ENCODE assay signal across 11 mouse cellular contexts in the genomic region with DNA sequence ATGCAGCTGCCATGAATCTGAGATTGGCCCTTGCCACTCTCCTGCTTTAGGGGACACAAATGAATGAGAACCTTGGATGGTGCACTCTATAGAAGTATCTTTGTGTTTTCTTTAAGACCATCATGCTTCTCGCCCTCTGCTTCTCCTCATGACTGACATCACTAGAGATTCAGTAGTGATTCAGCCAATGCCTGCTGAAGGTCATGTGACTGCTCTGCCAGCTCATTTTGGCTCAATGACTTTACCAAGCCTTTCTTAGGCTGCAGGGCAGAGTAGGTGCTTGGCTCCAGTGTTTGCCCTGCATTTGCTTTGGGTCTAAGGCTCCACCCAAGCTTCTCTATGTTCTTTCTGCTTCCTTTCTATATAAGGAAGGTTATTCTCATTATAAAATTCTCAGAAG.
"Had no signal": no experiment of that assay in that cellular context is flagged by ENCODE, and none has a peak within 500 bp of the region (broad histone marks: within the 10 kb centered on the region; RNA-seq: fewer than 3 reads in every experiment).

No protein-coding gene starts in this region.

- DNase-seq: lung, adult 2 months; lung, postnatal 14 days; lung, postnatal 36 days; retina, postnatal 1 day; right cerebral cortex, adult 18-20 months; right cerebral cortex, postnatal 25 days; right cerebral cortex, postnatal 4 days; spleen, adult 18-20 months; thymus, adult 18-20 months; thymus, postnatal 14 days; thymus, postnatal 36 days had no signal
